Mouse (Mus musculus): Measurements from ENCODE around the gene Calml3.

The Calml3 gene

GRCm38 (mm10) chr13:3782499-3782898 is 21.6 kb downstream of the Calml3 start:
- DNase-seq (ENCODE audit: low read depth, low spot score) = no peak

GRCm38 (mm10) chr13:3779575-3780226 is 24.4 kb downstream of the Calml3 start:
- no peak for DNase-seq (ENCODE audit: low read depth, low spot score)

GRCm38 (mm10) chr13:3778591-3779364 is 25.3 kb downstream of the Calml3 start:
- DNase-seq (ENCODE audit: low read depth, low spot score) = no peak

- DNase-seq (ENCODE audit: low read depth, low spot score) = no peak
Measured at GRCm38 (mm10) chr13:3777216-3777912, 26.8 kb downstream of the Calml3 start.

- no peak for DNase-seq (ENCODE audit: low read depth, low spot score)
Measured at GRCm38 (mm10) chr13:3776446-3776845, 27.7 kb downstream of the Calml3 start.

- DNase-seq (ENCODE audit: low read depth, low spot score) = no peak
Measured at GRCm38 (mm10) chr13:3774991-3775390, 29.1 kb downstream of the Calml3 start.

GRCm38 (mm10) chr13:3774280-3774679 is 29.8 kb downstream of the Calml3 start:
- no peak for DNase-seq (ENCODE audit: low read depth, low spot score)

GRCm38 (mm10) chr13:3773149-3773688 is 30.9 kb downstream of the Calml3 start:
- no peak for DNase-seq (ENCODE audit: low read depth, low spot score)

- DNase-seq (ENCODE audit: low read depth, low spot score) = no peak
Measured at GRCm38 (mm10) chr13:3771221-3771620, 32.9 kb downstream of the Calml3 start.

- DNase-seq (ENCODE audit: low read depth, low spot score) = no peak
Measured at GRCm38 (mm10) chr13:3770170-3771024, 33.7 kb downstream of the Calml3 start.

- no peak for DNase-seq (ENCODE audit: low read depth, low spot score)
Measured at GRCm38 (mm10) chr13:3769531-3769930, 34.6 kb downstream of the Calml3 start.

GRCm38 (mm10) chr13:3768621-3769020 is 35.5 kb downstream of the Calml3 start:
- DNase-seq (ENCODE audit: low read depth, low spot score) = no peak

- DNase-seq (ENCODE audit: low read depth, low spot score) = no peak
Measured at GRCm38 (mm10) chr13:3767086-3767485, 37.0 kb downstream of the Calml3 start.

- DNase-seq (ENCODE audit: low read depth, low spot score) = no peak
Measured at GRCm38 (mm10) chr13:3765781-3766180, 38.3 kb downstream of the Calml3 start.

- DNase-seq (ENCODE audit: low read depth, low spot score) = no peak
Measured at GRCm38 (mm10) chr13:3761131-3761530, 43.0 kb downstream of the Calml3 start.

- no peak for DNase-seq (ENCODE audit: low read depth, low spot score)
Measured at GRCm38 (mm10) chr13:3758347-3758746, 45.8 kb downstream of the Calml3 start.

GRCm38 (mm10) chr13:3753291-3753690 is 50.8 kb downstream of the Calml3 start:
- DNase-seq (ENCODE audit: low read depth, low spot score) = no peak
